14 mouse cellular contexts compared by ENCODE assay signal in the genomic region with DNA sequence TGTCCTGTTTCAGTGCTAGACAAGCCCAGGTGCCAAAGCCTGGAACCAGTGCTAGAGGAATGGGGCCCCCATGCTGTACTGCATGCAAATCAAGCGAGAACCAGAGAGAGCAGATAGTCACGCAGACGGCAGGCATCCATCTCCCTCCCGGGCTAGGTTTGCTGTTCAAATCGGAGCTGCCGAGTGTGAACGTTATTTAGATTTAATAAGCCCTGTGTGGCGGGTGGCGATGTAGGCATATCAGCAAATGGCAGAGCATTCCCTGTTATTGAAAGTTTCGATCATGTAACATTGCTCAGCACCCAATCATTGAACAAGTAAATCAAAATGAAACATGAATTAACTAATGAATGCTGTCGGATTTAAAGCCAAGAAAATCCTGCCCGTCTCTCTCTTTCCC. TPM values are rescaled to one million over a fixed set of nuclear protein-coding genes. Genes with fewer than 3 reads are reported as not detected.
A peak's percentile ranks its signal among the peaks of the same experiment; 100 is the strongest.
DNase-seq lines count a peak whose midpoint lies in the region; ATAC-seq lines count a peak whose summit lies in the region.
"Had no signal": no experiment of that assay in that cellular context is flagged by ENCODE, and none has a peak within 500 bp of the region (broad histone marks: within the 10 kb centered on the region; RNA-seq: fewer than 3 reads in every experiment).

No protein-coding gene starts in this region.

- ATAC-seq in hindbrain, embryonic 13.5 days (ENCODE audit: low FRiP score): no peak
- no peak for ATAC-seq in hindbrain, embryonic 11.5 days (ENCODE audit: low FRiP score)
- no peak for ATAC-seq in midbrain, embryonic 14.5 days (ENCODE audit: low FRiP score, low TSS enrichment)
- peak; percentile 43; the same call in 1 of the 2 replicates for ATAC-seq in hindbrain, embryonic 16.5 days
- no peak for ATAC-seq in midbrain, embryonic 16.5 days
- ATAC-seq in kidney, embryonic 16.5 days (ENCODE audit: low FRiP score, low TSS enrichment): no peak

- H3K4me1 ChIP-seq in hindbrain, embryonic 13.5 days (replicated peaks): peaks cover 67% of the 10 kb centered on the region
- peaks cover 5% of the 10 kb centered on the region for H3K4me1 ChIP-seq in hindbrain, embryonic 11.5 days (replicated peaks; ENCODE audit: control insufficient read depth, insufficient read depth, low read length)
- H3K4me1 ChIP-seq in midbrain, embryonic 14.5 days (ENCODE audit: control insufficient read depth, insufficient read depth, low read length): peaks cover 35% of the 10 kb centered on the region
- H3K4me1 ChIP-seq in midbrain, embryonic 10.5 days: peaks cover 47% of the 10 kb centered on the region
- peaks cover 31% of the 10 kb centered on the region for H3K4me1 ChIP-seq in hindbrain, embryonic 16.5 days (ENCODE audit: control insufficient read depth, insufficient read depth, low read depth, low read length)
- H3K4me1 ChIP-seq in midbrain, embryonic 16.5 days (ENCODE audit: control insufficient read depth, insufficient read depth, low read length): peaks cover 25% of the 10 kb centered on the region
- H3K4me1 ChIP-seq in kidney, embryonic 16.5 days (ENCODE audit: insufficient read depth, low read length): no peaks in the 10 kb centered on the region
- H3K4me1 ChIP-seq: embryonic facial prominence, embryonic 12.5 days; heart, embryonic 12.5 days; intestine, embryonic 15.5 days had no signal

- WGBS in hindbrain, embryonic 13.5 days: 58% methylated on average over 12 of the region's 12 CpGs
- WGBS in hindbrain, embryonic 11.5 days: 86% methylated on average over 12 of the region's 12 CpGs
- WGBS in midbrain, embryonic 14.5 days: 55% methylated on average over 12 of the region's 12 CpGs
- 93% methylated on average over 12 of the region's 12 CpGs for WGBS in midbrain, embryonic 10.5 days
- WGBS in hindbrain, embryonic 16.5 days: 47% methylated on average over 12 of the region's 12 CpGs
- WGBS in midbrain, embryonic 16.5 days: 48% methylated on average over 12 of the region's 12 CpGs
- 93% methylated on average over 12 of the region's 12 CpGs for WGBS in kidney, embryonic 16.5 days

- H3K9ac ChIP-seq in hindbrain, embryonic 13.5 days: no peak overlapping the region
- H3K9ac ChIP-seq in hindbrain, embryonic 11.5 days (ENCODE audit: low read depth, low read length): no peak overlapping the region
- no peak overlapping the region for H3K9ac ChIP-seq in midbrain, embryonic 14.5 days (replicated peaks; ENCODE audit: low read length)
- no peak overlapping the region for H3K9ac ChIP-seq in hindbrain, embryonic 16.5 days (ENCODE audit: low read depth, low read length)
- H3K9ac ChIP-seq in midbrain, embryonic 16.5 days (ENCODE audit: low read depth, low read length): 0 out of 2 replicates have a peak overlapping the region, but pooled peaks have one; percentile 20
- no peak overlapping the region for H3K9ac ChIP-seq in kidney, embryonic 16.5 days (replicated peaks; ENCODE audit: low read length)
- H3K9ac ChIP-seq: embryonic facial prominence, embryonic 12.5 days; heart, embryonic 12.5 days; intestine, embryonic 15.5 days had no signal

- peak overlapping the region; percentile 66 for H3K27ac ChIP-seq in hindbrain, embryonic 13.5 days
- no peak overlapping the region for H3K27ac ChIP-seq in hindbrain, embryonic 11.5 days (ENCODE audit: low read depth, low read length)
- H3K27ac ChIP-seq in midbrain, embryonic 14.5 days (replicated peaks; ENCODE audit: low read depth, low read length): peak overlapping the region; percentile 57; the same call in 1 of the 2 replicates
- H3K27ac ChIP-seq in midbrain, embryonic 10.5 days (replicated peaks): no peak overlapping the region
- no peak overlapping the region for H3K27ac ChIP-seq in hindbrain, embryonic 16.5 days (ENCODE audit: low read depth, low read length)
- H3K27ac ChIP-seq in midbrain, embryonic 16.5 days (ENCODE audit: low read length): peak overlapping the region; percentile 38; the same call in 1 of the 2 replicates
- H3K27ac ChIP-seq in kidney, embryonic 16.5 days (ENCODE audit: low read length): no peak overlapping the region
- H3K27ac ChIP-seq: embryonic facial prominence, embryonic 12.5 days; intestine, embryonic 15.5 days had no signal

- H3K9me3 ChIP-seq in hindbrain, embryonic 13.5 days: no peaks in the 10 kb centered on the region
- no peaks in the 10 kb centered on the region for H3K9me3 ChIP-seq in hindbrain, embryonic 11.5 days (ENCODE audit: control insufficient read depth, low read length)
- no peaks in the 10 kb centered on the region for H3K9me3 ChIP-seq in midbrain, embryonic 14.5 days (ENCODE audit: control insufficient read depth, low read length)
- H3K9me3 ChIP-seq in midbrain, embryonic 10.5 days (replicated peaks): 0 out of 2 replicates have a peak, but pooled peaks cover 4% of the 10 kb centered on the region
- no peaks in the 10 kb centered on the region for H3K9me3 ChIP-seq in hindbrain, embryonic 16.5 days (ENCODE audit: control insufficient read depth, low read length)
- H3K9me3 ChIP-seq in midbrain, embryonic 16.5 days (replicated peaks; ENCODE audit: control insufficient read depth, low read length, poor library complexity, severe bottlenecking): no peaks in the 10 kb centered on the region
- H3K9me3 ChIP-seq in kidney, embryonic 16.5 days (ENCODE audit: low read length): no peaks in the 10 kb centered on the region
- H3K9me3 ChIP-seq: embryonic facial prominence, embryonic 12.5 days; heart, embryonic 12.5 days; intestine, embryonic 15.5 days had no signal

- no peak overlapping the region for H3K4me2 ChIP-seq in hindbrain, embryonic 13.5 days
- no peak overlapping the region for H3K4me2 ChIP-seq in hindbrain, embryonic 11.5 days (replicated peaks; ENCODE audit: low read depth, low read length)
- H3K4me2 ChIP-seq in midbrain, embryonic 14.5 days (ENCODE audit: low read length): no peak overlapping the region
- peak overlapping the region; percentile 8; the same call in 1 of the 2 replicates for H3K4me2 ChIP-seq in hindbrain, embryonic 16.5 days (ENCODE audit: low read length)
- H3K4me2 ChIP-seq in midbrain, embryonic 16.5 days (ENCODE audit: low read length): no peak overlapping the region
- H3K4me2 ChIP-seq in kidney, embryonic 16.5 days (replicated peaks; ENCODE audit: low read depth, low read length): no peak overlapping the region
- H3K4me2 ChIP-seq: embryonic facial prominence, embryonic 12.5 days; heart, embryonic 12.5 days; intestine, embryonic 15.5 days had no signal

- no peak overlapping the region for H3K4me3 ChIP-seq in hindbrain, embryonic 13.5 days
- H3K4me3 ChIP-seq in hindbrain, embryonic 11.5 days (ENCODE audit: low read depth, low read length): no peak overlapping the region
- H3K4me3 ChIP-seq in midbrain, embryonic 14.5 days (replicated peaks; ENCODE audit: low read depth, low read length): no peak overlapping the region
- H3K4me3 ChIP-seq in midbrain, embryonic 10.5 days: no peak overlapping the region
- H3K4me3 ChIP-seq in hindbrain, embryonic 16.5 days (ENCODE audit: low read length): no peak overlapping the region
- H3K4me3 ChIP-seq in midbrain, embryonic 16.5 days (ENCODE audit: low read depth, low read length): no peak overlapping the region
- H3K4me3 ChIP-seq in kidney, embryonic 16.5 days (ENCODE audit: low read length): no peak overlapping the region
- H3K4me3 ChIP-seq: embryonic facial prominence, embryonic 12.5 days; heart, embryonic 12.5 days; intestine, embryonic 15.5 days had no signal

- no peaks in the 10 kb centered on the region for H3K36me3 ChIP-seq in hindbrain, embryonic 13.5 days
- no peaks in the 10 kb centered on the region for H3K36me3 ChIP-seq in hindbrain, embryonic 11.5 days (ENCODE audit: control insufficient read depth, insufficient read depth, low read length)
- H3K36me3 ChIP-seq in midbrain, embryonic 14.5 days (ENCODE audit: control insufficient read depth, insufficient read depth, low read length): no peaks in the 10 kb centered on the region
- H3K36me3 ChIP-seq in midbrain, embryonic 10.5 days: peaks cover 47% of the 10 kb centered on the region
- H3K36me3 ChIP-seq in hindbrain, embryonic 16.5 days (ENCODE audit: control insufficient read depth, insufficient read depth, low read length): no peaks in the 10 kb centered on the region
- no peaks in the 10 kb centered on the region for H3K36me3 ChIP-seq in midbrain, embryonic 16.5 days (ENCODE audit: control insufficient read depth, insufficient read depth, low read length)
- H3K36me3 ChIP-seq in kidney, embryonic 16.5 days (ENCODE audit: insufficient read depth, low read length): no peaks in the 10 kb centered on the region
- H3K36me3 ChIP-seq: embryonic facial prominence, embryonic 12.5 days; G1E; heart, embryonic 12.5 days; intestine, embryonic 15.5 days had no signal

- no peaks in the 10 kb centered on the region for H3K27me3 ChIP-seq in hindbrain, embryonic 13.5 days
- H3K27me3 ChIP-seq in hindbrain, embryonic 11.5 days (ENCODE audit: control insufficient read depth, insufficient read depth, low read length): no peaks in the 10 kb centered on the region
- no peaks in the 10 kb centered on the region for H3K27me3 ChIP-seq in midbrain, embryonic 14.5 days (ENCODE audit: control insufficient read depth, insufficient read depth, low read length)
- no peaks in the 10 kb centered on the region for H3K27me3 ChIP-seq in midbrain, embryonic 10.5 days (ENCODE audit: low read depth, poor library complexity, severe bottlenecking)
- no peaks in the 10 kb centered on the region for H3K27me3 ChIP-seq in hindbrain, embryonic 16.5 days (replicated peaks; ENCODE audit: control insufficient read depth, insufficient read depth, low read length)
- H3K27me3 ChIP-seq in midbrain, embryonic 16.5 days (ENCODE audit: control insufficient read depth, insufficient read depth, low read depth, low read length): no peaks in the 10 kb centered on the region
- H3K27me3 ChIP-seq in kidney, embryonic 16.5 days (ENCODE audit: insufficient read depth, low read length): no peaks in the 10 kb centered on the region
- H3K27me3 ChIP-seq: embryonic facial prominence, embryonic 12.5 days; heart, embryonic 12.5 days; intestine, embryonic 15.5 days had no signal

- no peak for DNase-seq in hindbrain, embryonic 11.5 days (ENCODE audit: low spot score)
- peak; percentile 52 for DNase-seq in midbrain, embryonic 14.5 days
- no peak for DNase-seq in midbrain, embryonic 10.5 days (ENCODE audit: low spot score)
- DNase-seq in B cell, adult 2 months: no peak
- DNase-seq: cerebellum, adult 11-12 months; cerebellum, adult 9-10 months had no signal

RNA-seq across cellular contexts. Expression of gene Phf21b, which starts 27.2 kb away (rescaled TPM):
- polyA plus RNA-seq in hindbrain, embryonic 13.5 days (2015; fragmentation: Nextera tagmentation; extraction: Ambion mirVana): 10.9 and 11.3 TPM in 2 replicates
- polyA plus RNA-seq in hindbrain, embryonic 11.5 days (2014; fragmentation: Nextera tagmentation; extraction: Ambion mirVana): 34.6 and 44.1 TPM in 2 replicates
- polyA plus RNA-seq in midbrain, embryonic 14.5 days (2014; fragmentation: Nextera tagmentation; extraction: Ambion mirVana): 21.7 and 27.4 TPM in 2 replicates
- 9.5 and 11.9 TPM in 2 replicates for polyA plus RNA-seq in midbrain, embryonic 10.5 days (2016; fragmentation: Nextera tagmentation; extraction: Ambion mirVana)
- 2.5 and 3.5 TPM in 2 replicates for polyA plus RNA-seq in hindbrain, embryonic 16.5 days (2015; fragmentation: Nextera tagmentation; extraction: Ambion mirVana)
- 3.5 and 4.3 TPM in 2 replicates for polyA plus RNA-seq in midbrain, embryonic 16.5 days (2015; fragmentation: Nextera tagmentation; extraction: Ambion mirVana)
- polyA plus RNA-seq in kidney, embryonic 16.5 days (2015; fragmentation: Nextera tagmentation; extraction: Ambion mirVana): 0.19 and 0.49 TPM in 2 replicates
- polyA plus RNA-seq: G1E had no signal

Comparison
In these comparisons a context has a peak if more than half of its experiments do, and no peak if none do; other contexts are left out.
1. H3K27ac ChIP-seq: peak in hindbrain, embryonic 13.5 days (single experiment), midbrain, embryonic 14.5 days (single experiment) and midbrain, embryonic 16.5 days (single experiment); none in hindbrain, embryonic 11.5 days (single experiment), midbrain, embryonic 10.5 days (single experiment), hindbrain, embryonic 16.5 days (single experiment) and kidney, embryonic 16.5 days (single experiment).